Comparison of ENCODE assay signal across 12 mouse cellular contexts in the genomic region with DNA sequence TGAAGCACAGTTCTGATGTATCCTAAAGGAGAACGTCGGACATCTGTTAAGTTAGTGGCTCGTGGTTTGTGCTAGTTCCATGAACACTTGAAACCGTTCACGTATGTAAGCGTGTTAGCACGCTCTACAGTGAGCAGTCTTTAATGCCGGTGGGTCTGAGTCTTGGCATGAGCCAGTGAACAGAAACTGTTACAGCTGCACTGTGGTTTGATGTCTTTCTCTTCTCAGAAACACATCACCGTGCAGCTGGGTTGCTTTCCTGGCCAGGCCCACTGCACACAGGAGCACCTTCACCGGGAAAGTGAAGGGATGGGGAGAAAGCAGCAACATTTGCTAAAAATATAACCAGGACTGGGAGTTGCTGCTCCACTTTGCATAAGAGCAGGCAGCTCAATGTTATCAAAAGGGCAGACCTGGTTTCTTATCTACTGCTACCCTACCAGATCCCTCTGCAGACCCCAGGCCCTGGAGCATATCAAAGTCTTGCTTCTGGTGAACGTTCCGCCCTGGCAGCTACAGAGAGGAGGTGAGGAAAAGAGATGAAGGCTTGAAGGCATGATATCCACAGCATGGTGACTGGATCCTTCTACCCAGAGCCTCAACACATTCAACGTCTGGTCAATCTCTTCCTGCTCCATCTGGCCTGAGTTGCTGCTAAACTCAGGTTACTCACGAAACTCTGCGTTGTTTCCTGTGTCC. TPM values are rescaled to one million over a fixed set of nuclear protein-coding genes. Genes with fewer than 3 reads are reported as not detected.
DNase-seq lines count a peak whose midpoint lies in the region; ATAC-seq lines count a peak whose summit lies in the region.
"Had no signal": no experiment of that assay in that cellular context is flagged by ENCODE, and none has a peak within 500 bp of the region (broad histone marks: within the 10 kb centered on the region; RNA-seq: fewer than 3 reads in every experiment).

No protein-coding gene starts in this region.

- 43% methylated on average over 15 of the region's 15 CpGs for WGBS in heart, embryonic 11.5 days (ENCODE audit: insufficient replicate concordance)
- 62% methylated on average over 15 of the region's 15 CpGs for WGBS in liver, embryonic 11.5 days
- WGBS in heart, embryonic 16.5 days, result 37% methylated on average over 15 of the region's 15 CpGs
- 72% methylated on average over 15 of the region's 15 CpGs for WGBS in stomach, embryonic 14.5 days

- H3K4me1 ChIP-seq in heart, embryonic 11.5 days (ENCODE audit: control insufficient read depth, insufficient read depth, low read length), result peaks cover 30% of the 10 kb centered on the region
- H3K4me1 ChIP-seq in liver, embryonic 11.5 days (replicated peaks; ENCODE audit: control insufficient read depth, insufficient read depth, low read length), result peaks cover 13% of the 10 kb centered on the region
- H3K4me1 ChIP-seq in heart, embryonic 16.5 days (ENCODE audit: control insufficient read depth, insufficient read depth, low read length), result peaks cover 44% of the 10 kb centered on the region
- H3K4me1 ChIP-seq in stomach, embryonic 14.5 days (ENCODE audit: control insufficient read depth, insufficient read depth, low read length), result peaks cover 26% of the 10 kb centered on the region

- peak; percentile 78 for ATAC-seq in heart, embryonic 11.5 days (replicated peaks; ENCODE audit: insufficient number of reproducible peaks, low FRiP score, low TSS enrichment)
- peak; percentile 81 for ATAC-seq in liver, embryonic 11.5 days (replicated peaks; ENCODE audit: low FRiP score)
- peak; percentile 68 for ATAC-seq in heart, embryonic 16.5 days (replicated peaks; ENCODE audit: extremely low read depth, insufficient read depth, low FRiP score)
- no peak for ATAC-seq in stomach, embryonic 14.5 days (ENCODE audit: insufficient number of reproducible peaks, insufficient read depth, low FRiP score, low read depth)

- H3K27ac ChIP-seq in heart, embryonic 11.5 days (ENCODE audit: low read depth, low read length), result peak overlapping the region; percentile 55; the same call in 1 of the 2 replicates
- H3K27ac ChIP-seq in liver, embryonic 11.5 days (ENCODE audit: low read depth, low read length), result no peak overlapping the region
- peak overlapping the region; percentile 82 for H3K27ac ChIP-seq in heart, embryonic 16.5 days (ENCODE audit: low read length)
- H3K27ac ChIP-seq in stomach, embryonic 14.5 days (ENCODE audit: low read length), result peak overlapping the region; percentile 68
- H3K27ac ChIP-seq: forebrain, embryonic 10.5 days; left cerebral cortex, adult 2 months; midbrain, embryonic 15.5 days had no signal

- H3K9me3 ChIP-seq in heart, embryonic 11.5 days (replicated peaks; ENCODE audit: control insufficient read depth, low read length), result no peaks in the 10 kb centered on the region
- H3K9me3 ChIP-seq in liver, embryonic 11.5 days (ENCODE audit: control insufficient read depth, low read length), result no peaks in the 10 kb centered on the region
- no peaks in the 10 kb centered on the region for H3K9me3 ChIP-seq in heart, embryonic 16.5 days (replicated peaks; ENCODE audit: control insufficient read depth, low read length)
- no peaks in the 10 kb centered on the region for H3K9me3 ChIP-seq in stomach, embryonic 14.5 days (ENCODE audit: control insufficient read depth, low read depth, low read length)
- H3K9me3 ChIP-seq: forebrain, embryonic 10.5 days; midbrain, embryonic 15.5 days had no signal

- no peak for DNase-seq in heart, postnatal 14 days
- no peak for DNase-seq in liver, embryonic 11.5 days (ENCODE audit: low spot score)
- no peak for DNase-seq in liver
- DNase-seq in ovary, postnatal 14 days (ENCODE audit: low spot score), result no peak
- no peak for DNase-seq in spleen, postnatal 4 days (ENCODE audit: low spot score in 2 of 2)
- DNase-seq: thymus, postnatal 14 days had no signal

- no peak overlapping the region for H3K4me3 ChIP-seq in heart, embryonic 11.5 days (ENCODE audit: low read depth, low read length)
- H3K4me3 ChIP-seq in liver, embryonic 11.5 days (ENCODE audit: low read depth, low read length), result no peak overlapping the region
- no peak overlapping the region for H3K4me3 ChIP-seq in heart, embryonic 16.5 days (ENCODE audit: low read length)
- no peak overlapping the region for H3K4me3 ChIP-seq in stomach, embryonic 14.5 days (ENCODE audit: low read depth, low read length)
- H3K4me3 ChIP-seq: forebrain, embryonic 10.5 days; left cerebral cortex, adult 2 months; midbrain, embryonic 15.5 days had no signal

- H3K4me2 ChIP-seq in heart, embryonic 11.5 days, result peak overlapping the region; percentile 25; the same call in 1 of the 2 replicates
- no peak overlapping the region for H3K4me2 ChIP-seq in liver, embryonic 11.5 days
- no peak overlapping the region for H3K4me2 ChIP-seq in heart, embryonic 16.5 days (ENCODE audit: low read depth, low read length)
- no peak overlapping the region for H3K4me2 ChIP-seq in stomach, embryonic 14.5 days (replicated peaks; ENCODE audit: low read depth, low read length)
- H3K4me2 ChIP-seq: midbrain, embryonic 15.5 days had no signal

- no peak overlapping the region for H3K9ac ChIP-seq in heart, embryonic 11.5 days (ENCODE audit: low read depth, low read length)
- H3K9ac ChIP-seq in liver, embryonic 11.5 days (ENCODE audit: low read depth, low read length), result no peak overlapping the region
- peak overlapping the region; percentile 29; the same call in 1 of the 2 replicates for H3K9ac ChIP-seq in heart, embryonic 16.5 days (ENCODE audit: low read length)
- H3K9ac ChIP-seq in stomach, embryonic 14.5 days (replicated peaks; ENCODE audit: low read depth, low read length), result no peak overlapping the region
- H3K9ac ChIP-seq: midbrain, embryonic 15.5 days had no signal

- no peaks in the 10 kb centered on the region for H3K36me3 ChIP-seq in heart, embryonic 11.5 days (ENCODE audit: control insufficient read depth, insufficient read depth, low read length)
- no peaks in the 10 kb centered on the region for H3K36me3 ChIP-seq in liver, embryonic 11.5 days (ENCODE audit: control insufficient read depth, insufficient read depth, low read length)
- no peaks in the 10 kb centered on the region for H3K36me3 ChIP-seq in heart, embryonic 16.5 days (ENCODE audit: control insufficient read depth, insufficient read depth)
- no peaks in the 10 kb centered on the region; the same call in 1 of the 2 replicates for H3K36me3 ChIP-seq in stomach, embryonic 14.5 days (ENCODE audit: control insufficient read depth, insufficient read depth, low read length)
- H3K36me3 ChIP-seq: midbrain, embryonic 15.5 days had no signal

- H3K27me3 ChIP-seq in heart, embryonic 11.5 days (ENCODE audit: control insufficient read depth, insufficient read depth, low read length), result no peaks in the 10 kb centered on the region
- H3K27me3 ChIP-seq in liver, embryonic 11.5 days (replicated peaks; ENCODE audit: control insufficient read depth, insufficient read depth, low read length), result no peaks in the 10 kb centered on the region
- no peaks in the 10 kb centered on the region for H3K27me3 ChIP-seq in heart, embryonic 16.5 days (ENCODE audit: control insufficient read depth, insufficient read depth, low read length)
- H3K27me3 ChIP-seq in stomach, embryonic 14.5 days (ENCODE audit: control insufficient read depth, insufficient read depth, low read length), result no peaks in the 10 kb centered on the region
- H3K27me3 ChIP-seq: midbrain, embryonic 15.5 days had no signal

- intact Hi-C loops in heart, postnatal 14 days (cut with DNase I), result no loop called here

RNA-seq across cellular contexts. Expression of a gene that starts 21.7 kb away (rescaled TPM):
- polyA plus RNA-seq in heart, embryonic 11.5 days (2014; fragmentation: Nextera tagmentation; extraction: Ambion mirVana), result 2.9 and 3.8 TPM in 2 replicates
- total RNA-seq in heart, postnatal 14 days (2021), result 10 to 100 TPM; 16.8 to 16.9 TPM
- 4.3 and 4.4 TPM in 2 replicates for polyA plus RNA-seq in liver, embryonic 11.5 days (2014; fragmentation: Nextera tagmentation; extraction: Ambion mirVana)
- polyA plus RNA-seq in heart, embryonic 16.5 days (2015; fragmentation: Nextera tagmentation; extraction: Ambion mirVana), result 7.4 and 8.7 TPM in 2 replicates
- polyA plus RNA-seq in stomach, embryonic 14.5 days (2014; fragmentation: Nextera tagmentation; extraction: Ambion mirVana), result 24.6 and 24.9 TPM in 2 replicates
